Mouse (Mus musculus): Measurements from ENCODE around the gene Olfr1471.
"Not testable (repeated sequence)": the region's sequence is repeated elsewhere in the genome, so short reads cannot be mapped to it uniquely, and the experiment has no call there.

Gene Olfr1471

DNA sequence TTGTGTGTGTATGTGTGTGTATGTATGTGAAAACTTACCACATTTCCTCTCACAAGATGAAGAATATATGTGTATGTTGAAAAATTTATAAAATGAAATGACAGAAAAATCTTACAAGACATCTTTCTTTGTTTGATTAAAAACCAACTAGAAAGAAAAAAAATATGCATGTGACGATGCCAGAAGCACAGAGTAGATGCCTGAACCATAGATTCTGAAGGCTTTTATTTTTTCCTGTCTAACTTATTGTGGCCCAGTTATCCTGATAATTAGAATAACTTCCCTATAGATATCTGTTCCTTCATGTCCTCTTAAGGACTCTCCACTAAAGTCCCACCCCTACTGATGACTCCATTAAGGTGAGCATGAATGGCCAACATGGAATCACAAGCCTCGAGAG is at the start of gene Olfr1471:
Gene Olfr1471, plus strand, starts transcription at position 301 of the 400 bp plus-strand sequence.
- not testable (repeated sequence) for DNase-seq (ENCODE audit: low read depth, low spot score)

DNA sequence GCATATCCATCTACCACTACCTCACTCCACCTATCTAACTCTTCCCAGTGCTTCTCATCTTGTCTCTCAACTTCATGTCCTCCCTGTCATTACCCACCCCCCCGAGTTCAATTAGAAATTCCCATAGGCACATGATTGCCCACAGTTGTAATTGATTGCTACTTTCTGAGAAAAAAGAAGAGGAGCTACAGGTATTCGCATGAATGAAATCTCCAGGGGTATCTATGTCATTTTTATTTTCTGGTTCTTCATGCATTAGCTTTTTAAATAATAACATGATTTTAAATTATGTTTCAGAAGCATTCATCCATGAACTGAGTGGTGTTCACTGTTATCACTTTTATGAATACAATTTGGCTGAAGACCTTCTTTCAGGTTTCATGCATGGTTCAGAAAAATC is 35.7 kb upstream of the Olfr1471 start, which contains the start of gene Olfr1469:
Gene Olfr1469, plus strand, starts transcription at position 301 of the 400 bp plus-strand sequence.
- no peak for DNase-seq (ENCODE audit: low read depth, low spot score)

DNA sequence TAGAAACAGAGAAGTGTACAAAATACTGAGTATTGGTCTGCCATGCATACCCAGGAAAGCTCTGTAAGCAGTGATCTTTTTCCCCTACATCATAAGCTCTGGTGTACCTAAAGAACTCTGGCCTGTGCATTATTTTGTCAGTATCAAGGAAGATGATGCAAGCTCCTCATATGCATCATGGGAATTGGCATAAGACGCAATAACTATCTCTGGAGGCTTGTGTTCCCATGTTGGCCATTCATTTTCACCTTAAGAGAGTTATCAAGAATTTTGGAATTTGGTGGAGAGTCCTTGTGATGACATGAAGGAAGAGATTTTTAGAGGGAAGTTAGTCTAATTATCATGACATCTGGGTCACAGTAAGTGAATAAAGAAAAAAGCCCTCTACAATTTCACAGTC is 12.8 kb downstream of the Olfr1471 start, which contains the start of gene Olfr1472:
Gene Olfr1472, minus strand, starts transcription at position 101 of the 400 bp plus-strand sequence.
- DNase-seq (ENCODE audit: low read depth, low spot score): no peak

DNA sequence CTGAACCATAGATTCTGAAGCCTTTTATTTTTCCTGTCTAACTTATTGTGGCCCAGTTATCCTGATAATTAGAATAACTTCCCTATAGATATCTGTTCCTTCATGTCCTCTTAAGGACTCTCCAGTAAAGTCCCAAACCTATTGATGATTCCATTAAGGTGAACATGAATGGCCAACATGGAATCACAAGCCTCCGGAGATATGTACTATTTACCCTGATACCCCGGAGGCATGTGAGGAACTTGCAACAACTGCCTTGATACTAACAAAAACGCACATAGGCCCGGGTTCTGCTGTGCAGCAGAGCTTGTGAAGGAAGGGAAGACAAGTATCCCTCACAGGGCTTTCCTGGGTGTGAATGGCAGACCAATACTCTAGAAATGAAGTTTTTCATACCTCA is 26.1 kb downstream of the Olfr1471 start, which contains the start of gene Olfr1474:
Gene Olfr1474, plus strand, starts transcription at position 301 of the 400 bp plus-strand sequence.
- not testable (repeated sequence) for DNase-seq (ENCODE audit: low read depth, low spot score)

DNA sequence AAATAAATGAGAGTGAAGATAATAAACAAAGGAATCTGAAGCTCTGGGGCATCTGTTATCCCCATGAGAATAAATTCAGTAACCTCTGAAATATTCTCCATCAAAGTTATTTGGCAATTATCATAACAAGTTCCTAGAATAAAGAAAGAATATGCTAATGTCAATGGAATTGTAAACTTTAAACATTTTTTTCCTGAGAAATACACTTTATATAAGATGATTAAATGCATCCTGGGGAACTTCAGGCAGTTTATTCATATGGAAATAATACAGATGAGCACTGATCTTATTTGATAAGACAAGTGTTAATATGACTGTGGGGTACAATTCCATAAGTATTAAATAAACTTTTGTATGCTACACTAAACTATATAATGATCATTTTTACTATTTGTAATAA is 36.9 kb downstream of the Olfr1471 start, which contains the start of gene Olfr1475:
Gene Olfr1475, minus strand, starts transcription at position 101 of the 400 bp plus-strand sequence.
- DNase-seq (ENCODE audit: low read depth, low spot score): no peak

DNA sequence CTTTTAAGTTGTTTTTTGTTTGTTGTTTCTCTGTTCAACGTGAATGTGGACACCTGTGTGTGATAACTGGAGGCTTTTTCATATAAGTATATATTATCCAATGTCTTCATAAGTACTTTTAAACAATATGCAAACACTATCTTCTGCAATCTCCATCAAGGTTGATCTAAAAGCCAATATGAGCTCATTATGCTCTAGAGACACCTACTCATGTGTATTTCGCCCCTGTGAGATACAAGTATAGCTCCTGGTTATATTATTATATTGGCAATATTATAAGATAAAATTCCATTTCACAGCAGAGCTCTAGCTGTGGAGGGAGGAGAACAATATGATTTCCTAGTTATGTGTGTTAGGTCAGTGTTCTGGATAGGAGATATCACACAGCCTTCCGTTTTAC is 57.0 kb downstream of the Olfr1471 start, which contains the start of gene Olfr1477:
Gene Olfr1477, plus strand, starts transcription at position 301 of the 400 bp plus-strand sequence.
- DNase-seq (ENCODE audit: low read depth, low spot score): no peak
